Mouse (Mus musculus) megakaryocyte progenitor cell, adult 5-6 weeks (primary cell): ENCODE measurements around the gene Elane. TPM values are rescaled to one million over a fixed set of nuclear protein-coding genes. Genes with fewer than 3 reads are reported as not detected.
A peak's percentile ranks its signal among the peaks of the same experiment; 100 is the strongest.

Experiments used
- ATAC-seq: replicated peaks from 2 replicates; pipeline ENCODE4 v1.8.0; 2016; ENCODE audit warnings: mild to moderate bottlenecking, moderate TSS enrichment, inconsistent platforms; ENCODE audit not compliant: poor library complexity
- total RNA-seq, 2 experiments: library from RNA; stranded (forward) in 1 of 2; stranded (reverse) in 1 of 2; fragments of 157-497, 149-512 nt in 1 of 2; fragments of 200-1000 nt in 1 of 2; gene quantifications; 2 replicates each; pipeline versions ENCODE4 v1.2.3 to v1.2.4; 2015 to 2017

Gene Elane
- total RNA-seq, 2 experiments from 2014 or later: 2,989 to 8,228 TPM

DNA sequence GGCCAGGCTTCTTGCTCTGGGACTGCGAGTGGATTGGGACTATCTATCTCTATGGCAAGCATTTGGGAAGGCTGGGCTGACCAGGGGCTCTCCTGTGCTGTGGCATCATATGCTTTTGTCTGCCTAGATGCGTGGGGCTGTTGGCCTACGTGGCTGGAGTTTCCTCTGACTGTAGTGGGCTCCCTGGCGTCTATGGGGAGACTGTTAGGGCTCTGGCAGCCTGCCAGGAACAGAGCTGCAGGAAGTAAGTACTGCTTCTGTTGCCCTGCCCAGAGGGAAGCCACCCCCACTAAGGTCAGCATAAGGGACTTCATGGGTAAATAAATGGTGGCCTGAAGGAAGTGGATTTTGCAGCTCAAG is 28.6 kb upstream of the Elane start:
- ATAC-seq: no peak

DNA sequence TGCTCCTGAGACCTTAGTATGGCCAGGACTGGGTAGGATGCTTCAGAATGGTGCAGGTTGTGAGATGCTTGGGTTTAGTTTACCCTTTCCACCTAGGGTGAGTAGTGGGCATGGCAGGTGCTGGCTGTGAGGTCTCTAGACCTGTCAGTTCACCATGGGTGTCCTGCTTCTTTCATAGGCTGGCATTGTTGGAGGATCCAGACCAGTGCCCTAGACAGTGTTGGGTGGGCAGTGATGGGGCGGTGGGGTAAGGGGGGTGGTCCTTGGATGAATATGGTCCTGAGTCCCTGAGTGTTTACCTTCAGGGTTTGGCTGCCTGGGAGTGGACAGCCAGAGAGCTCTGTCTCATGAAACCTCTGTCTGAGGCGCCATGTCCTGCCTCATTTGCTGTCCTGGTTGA is 28.2 kb upstream of the Elane start:
- no peak for ATAC-seq

DNA sequence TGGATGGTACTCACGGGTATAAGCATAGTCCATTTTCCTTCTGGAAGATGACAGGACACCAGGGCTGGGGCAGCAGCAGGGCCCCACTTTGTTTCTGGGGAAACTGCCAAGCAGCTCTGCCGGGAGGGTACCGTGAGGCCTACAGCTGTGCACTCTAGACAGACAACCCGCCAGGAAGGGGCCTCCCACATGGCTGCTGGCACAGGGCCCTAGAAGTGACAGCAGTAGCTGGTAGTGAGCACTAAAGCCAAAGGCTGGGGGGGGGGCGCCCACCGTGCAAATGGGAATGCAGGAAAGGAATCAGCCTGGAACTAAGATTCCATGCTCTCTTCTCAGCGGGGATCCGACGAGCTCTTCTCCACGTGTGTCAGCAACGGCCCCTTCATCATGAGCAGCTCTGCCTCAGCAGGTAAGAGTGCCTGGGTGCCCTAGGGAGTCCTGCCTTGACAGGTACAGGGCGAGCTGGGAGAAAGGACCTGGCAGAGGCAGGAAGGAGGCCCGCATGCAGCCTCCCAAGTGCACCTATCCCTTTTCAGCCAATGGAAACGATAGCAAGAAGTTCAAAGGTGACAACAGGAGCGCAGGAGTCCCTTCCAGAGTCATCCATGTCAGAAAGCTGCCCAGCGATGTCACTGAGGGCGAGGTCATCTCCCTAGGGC is 27.5 kb upstream of the Elane start:
- ATAC-seq: no peak

DNA sequence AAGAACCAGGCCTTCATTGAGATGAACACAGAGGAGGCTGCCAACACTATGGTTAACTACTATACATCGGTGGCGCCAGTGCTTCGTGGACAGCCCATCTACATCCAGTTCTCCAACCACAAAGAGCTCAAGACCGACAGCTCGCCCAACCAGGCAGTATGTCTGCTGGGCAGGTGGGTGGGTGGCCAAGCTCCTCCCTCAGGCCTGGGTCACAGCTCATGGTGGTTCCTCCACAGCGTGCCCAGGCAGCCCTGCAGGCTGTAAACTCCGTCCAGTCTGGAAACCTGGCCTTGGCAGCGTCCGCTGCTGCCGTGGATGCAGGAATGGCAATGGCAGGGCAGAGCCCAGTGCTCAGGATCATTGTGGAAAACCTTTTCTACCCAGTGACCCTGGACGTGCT is 26.9 kb upstream of the Elane start:
- no peak for ATAC-seq

DNA sequence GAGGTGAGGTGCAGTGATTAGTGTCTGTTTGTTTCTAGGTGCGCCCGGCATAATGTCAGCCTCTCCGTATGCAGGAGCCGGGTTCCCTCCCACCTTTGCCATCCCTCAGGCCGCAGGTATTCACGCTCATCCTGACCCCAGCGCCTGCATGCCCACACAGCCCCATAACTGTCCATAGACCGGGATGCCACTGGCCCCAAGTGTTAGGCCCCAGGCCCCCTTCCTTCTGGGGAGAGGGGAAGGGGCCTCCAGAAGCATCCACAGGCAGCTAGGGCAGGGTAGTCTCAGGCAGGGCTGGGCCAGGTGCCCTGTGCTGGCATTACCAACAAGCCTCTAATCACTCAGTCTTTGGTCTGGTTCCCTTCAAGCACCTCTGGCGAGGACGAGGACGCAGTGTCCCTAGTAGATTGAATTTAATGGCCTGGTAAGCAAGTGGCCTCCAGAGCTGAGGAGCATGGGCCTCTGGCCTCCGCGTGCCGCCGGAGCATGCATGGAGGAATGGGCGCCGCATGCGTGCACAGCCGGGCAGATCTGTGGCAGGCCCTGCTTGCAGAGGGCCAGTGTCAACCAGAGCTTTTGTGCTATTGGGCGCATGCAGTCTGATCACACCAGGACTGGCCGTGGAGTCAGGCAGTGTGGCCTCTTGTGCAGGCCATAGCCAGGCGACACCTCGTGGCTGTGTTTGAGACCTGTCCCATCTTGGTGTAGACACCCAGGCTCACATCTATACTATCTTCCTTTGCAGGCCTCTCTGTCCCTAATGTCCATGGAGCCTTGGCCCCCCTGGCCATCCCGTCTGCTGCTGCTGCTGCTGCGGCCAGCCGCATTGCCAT is 25.8 kb upstream of the Elane start:
- ATAC-seq: no peak

DNA sequence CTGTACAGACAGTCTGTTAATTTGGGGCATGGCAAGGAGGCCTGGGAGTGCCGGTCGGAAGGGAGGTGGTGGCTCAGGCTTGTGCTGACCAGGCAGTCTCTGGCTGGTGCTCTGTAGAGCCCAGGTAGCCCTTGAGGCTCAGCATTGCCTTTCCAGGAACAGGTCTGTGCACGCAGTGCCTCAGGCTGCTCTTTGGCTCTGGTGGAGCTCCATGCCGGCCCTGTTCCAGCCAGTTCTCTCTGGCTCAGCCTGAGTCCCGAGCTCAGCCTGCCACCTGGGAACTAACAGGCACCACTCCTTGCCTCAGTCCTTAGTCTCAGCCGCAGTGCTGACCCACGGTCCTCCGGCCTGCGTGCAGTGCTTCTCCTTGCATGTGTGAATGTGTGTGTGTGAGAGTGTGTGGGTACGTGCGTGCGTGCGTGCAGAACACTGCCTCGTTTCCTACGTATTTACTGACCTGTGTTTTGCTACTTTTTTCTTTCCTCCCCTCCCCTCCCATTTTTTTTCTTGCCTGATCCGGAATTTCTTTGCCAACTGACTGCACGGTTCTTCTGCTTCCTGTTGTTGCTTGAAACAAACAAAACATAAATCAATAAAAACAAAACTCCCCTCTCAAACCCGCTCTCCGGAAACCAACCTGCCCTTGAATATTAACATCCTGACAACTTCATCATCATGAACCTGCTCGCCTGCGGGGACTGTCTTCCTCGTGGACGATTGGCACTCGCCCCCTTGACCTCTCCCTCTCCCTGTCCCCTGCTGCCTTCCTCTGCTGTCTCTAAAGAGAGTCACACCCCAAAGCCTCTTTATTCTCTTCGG is 24.6 kb upstream of the Elane start:
- ATAC-seq: no peak

DNA sequence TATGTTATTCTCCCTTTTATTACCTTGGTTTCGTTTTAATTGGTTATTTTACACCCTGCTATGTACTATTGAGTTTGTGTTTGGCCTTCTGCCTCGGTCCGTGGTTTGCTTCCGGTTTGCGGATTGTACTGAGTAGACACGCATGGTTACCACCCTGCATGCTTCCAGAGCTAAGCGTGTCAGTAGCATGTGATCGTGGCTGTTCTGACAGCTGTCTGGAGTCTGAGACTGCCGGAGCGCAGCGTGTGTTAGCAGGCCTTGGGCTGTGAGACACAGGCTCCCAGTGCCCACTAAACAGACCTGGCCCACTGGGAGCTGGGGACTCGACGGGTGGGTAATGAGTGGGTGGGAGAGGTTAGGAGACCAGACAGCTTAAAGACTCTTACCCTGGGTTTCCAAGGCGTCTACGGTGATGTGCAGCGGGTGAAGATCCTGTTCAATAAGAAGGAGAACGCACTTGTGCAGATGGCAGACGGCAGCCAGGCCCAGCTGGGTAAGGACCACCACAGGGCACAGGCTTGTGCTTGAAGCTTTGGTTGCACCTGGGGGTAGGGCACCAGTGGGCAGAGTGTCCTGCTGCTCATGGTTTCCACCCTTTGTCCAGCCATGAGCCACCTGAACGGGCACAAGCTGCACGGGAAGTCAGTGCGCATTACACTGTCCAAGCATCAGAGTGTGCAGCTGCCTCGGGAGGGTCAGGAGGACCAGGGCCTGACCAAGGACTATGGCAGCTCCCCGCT is 23.8 kb upstream of the Elane start:
- no peak for ATAC-seq

DNA sequence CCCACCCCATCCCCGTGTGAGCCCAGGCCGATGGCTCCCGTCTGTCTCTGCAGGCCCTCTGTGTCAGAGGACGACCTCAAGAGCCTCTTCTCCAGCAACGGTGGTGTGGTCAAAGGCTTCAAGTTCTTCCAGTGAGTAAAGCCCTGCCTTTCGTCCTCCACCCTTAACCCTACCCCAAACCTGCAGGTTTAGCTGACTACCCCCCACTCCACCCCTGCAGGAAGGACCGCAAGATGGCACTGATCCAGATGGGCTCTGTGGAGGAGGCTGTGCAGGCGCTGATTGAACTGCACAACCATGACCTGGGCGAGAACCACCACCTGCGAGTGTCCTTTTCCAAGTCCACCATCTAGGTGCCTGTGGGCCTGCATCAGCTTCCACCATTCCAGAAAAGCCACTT is 23.1 kb upstream of the Elane start:
- ATAC-seq: no peak

DNA sequence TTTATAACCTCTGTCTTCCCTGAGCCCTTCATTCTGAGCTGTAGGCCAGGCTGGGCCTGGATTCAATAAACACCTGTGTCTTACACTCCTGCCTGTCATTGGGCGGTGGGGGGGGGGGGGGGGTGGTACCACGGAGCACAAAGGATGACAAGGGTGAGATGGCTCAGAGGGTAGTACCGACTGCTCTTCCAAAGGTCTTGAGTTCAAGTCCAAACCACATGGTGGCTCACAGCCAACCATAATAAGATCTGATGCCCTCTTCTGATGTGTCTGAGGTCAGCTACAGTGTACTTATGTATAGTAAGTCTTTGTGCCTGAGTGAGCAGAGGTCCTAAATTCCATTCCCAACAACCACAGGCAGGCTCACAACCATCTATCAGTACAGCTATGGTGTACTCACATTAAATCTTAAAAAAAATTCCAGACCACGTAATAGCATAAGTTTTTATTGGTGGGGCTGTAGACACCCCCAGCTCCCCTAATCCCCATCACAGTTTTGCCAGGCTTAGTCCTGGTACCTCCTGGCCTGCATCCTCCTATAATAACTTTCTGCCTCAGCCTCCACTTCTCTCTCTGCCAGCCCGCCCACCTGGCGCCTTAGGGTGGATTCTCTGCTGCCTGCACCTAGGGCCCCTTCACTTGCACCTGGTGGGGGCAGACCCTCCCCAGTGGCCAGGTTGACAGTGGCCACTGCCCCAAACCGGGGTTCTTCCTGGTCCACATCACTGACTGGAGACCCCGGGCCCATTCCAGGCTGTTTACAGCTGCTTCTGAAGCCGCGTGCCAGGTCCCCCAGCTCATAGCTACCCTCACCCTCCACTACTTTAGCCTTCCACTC is 21.5 kb upstream of the Elane start:
- ATAC-seq: peak; percentile 11; the same call in 1 of the 2 replicates

DNA sequence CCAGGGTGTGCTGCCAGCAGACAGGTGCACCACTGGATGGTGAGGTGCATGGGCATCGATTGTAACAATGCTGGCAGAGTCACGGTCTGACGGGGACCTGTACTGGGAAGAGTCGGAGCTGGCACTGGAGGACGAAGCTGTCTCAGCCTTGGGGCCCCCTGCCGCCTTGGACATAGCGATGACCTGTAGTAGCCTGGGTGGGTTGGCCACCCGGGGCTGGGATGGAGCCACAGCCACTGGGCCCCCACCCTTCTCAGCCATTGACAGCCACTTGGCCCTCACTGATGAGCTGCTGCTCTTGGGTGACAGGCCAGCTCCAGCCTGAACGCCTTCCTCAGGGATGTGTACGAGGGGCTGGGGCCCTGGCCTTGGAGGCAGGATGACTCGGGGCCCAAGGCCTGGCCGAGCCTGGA is 20.9 kb upstream of the Elane start:
- peak; percentile 3; the same call in 1 of the 2 replicates for ATAC-seq

DNA sequence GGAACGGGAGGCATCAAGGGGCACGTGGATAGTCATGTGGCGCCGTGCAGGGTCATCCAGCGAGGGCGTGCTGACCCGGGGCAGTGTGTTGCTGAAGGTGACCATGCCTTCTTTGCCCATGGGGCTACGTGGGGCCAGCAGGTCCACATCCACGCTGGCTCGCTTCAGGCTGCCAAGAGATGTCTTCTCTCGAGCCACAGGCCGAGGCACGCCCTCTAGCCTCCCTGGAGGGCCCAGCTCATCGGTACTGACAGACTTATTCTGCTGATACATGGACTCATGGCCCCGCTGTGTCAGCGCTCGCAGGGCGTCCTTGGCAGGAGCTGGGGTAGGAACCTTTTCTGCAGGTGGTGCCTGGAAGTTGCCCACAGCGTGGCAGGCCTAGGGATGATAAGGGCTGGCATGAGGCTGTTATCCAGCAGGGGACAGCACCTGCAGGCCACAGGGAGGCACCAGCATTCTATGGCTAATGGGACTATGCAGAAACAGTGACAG is 20.2 kb upstream of the Elane start:
- peak; percentile 76 for ATAC-seq

DNA sequence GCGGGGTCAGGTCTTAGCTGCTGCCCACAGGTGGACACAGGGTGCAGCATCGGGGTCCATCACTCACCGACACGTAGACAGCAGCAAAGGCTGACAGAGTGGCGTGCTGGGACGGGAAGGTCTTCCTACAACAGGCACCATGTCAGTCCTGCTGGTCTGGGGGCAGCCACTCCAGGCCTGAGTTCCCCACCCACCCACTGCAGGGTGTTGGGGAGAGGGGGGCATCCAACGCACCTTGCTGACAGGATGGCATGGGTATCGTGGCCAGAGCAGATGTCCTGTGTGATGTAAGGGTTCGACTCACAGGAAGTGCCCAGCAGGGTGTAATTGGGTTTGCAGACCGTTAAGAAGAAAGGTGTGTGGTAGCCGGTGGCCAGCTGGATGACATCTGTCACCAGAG is 19.4 kb upstream of the Elane start:
- no peak for ATAC-seq

DNA sequence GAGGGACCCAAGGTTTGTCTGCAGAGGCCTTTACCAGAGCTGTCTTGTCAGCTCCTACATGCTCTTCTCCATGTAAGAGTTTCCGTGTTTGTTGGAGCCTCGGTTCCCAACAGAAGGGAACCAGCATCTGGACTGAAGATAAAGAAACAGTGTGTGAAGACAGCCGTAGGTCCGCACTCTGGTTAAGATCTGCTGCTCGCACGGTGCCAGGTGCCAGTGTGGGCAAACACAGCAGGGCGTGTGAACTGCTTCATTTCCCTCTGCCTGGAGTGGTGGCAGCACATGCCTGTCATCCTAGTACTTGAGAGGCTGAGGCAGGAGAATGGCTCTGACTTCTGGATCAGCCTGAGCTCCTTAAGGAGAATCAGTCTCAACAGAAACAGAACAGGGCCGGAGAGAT is 14.2 kb upstream of the Elane start:
- no peak for ATAC-seq

DNA sequence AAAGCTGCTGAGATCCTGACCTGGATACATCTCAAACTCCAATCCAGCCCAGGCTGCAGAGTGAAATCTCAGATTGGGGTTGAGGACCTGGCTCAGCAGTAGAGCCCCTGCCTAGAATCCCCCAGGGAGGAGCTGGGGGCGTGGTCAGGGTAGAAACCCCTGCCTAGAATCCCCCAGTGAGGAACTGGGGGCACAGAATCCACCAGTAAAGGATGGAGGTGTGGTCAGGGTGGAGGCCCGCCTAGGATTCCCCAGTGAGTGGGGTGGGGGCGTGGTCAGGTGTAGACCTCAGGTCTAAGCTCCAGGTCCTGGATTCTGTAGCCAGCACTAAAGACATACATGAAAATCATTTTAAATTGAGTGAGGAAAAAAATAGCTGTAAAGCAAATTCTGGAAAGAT is 13.2 kb upstream of the Elane start:
- no peak for ATAC-seq

DNA sequence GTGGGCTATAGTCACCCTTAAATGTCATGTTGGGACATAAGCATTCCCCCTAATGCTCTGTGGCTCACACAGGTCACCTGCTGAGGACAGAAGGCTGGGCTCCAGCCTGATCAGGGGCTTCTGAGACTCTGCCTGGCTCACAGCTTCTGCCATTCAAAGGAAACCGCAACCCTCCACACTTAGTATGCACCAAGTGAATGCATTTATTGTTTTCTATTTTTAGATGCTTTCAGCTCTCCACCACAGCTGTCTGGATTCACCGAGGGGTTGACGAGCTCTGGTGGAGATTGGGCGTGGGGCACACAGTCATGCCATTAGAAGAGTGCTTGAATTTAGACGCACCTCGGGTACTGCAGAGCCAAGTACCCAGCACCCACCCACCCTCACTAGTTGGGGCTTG is 12.7 kb upstream of the Elane start:
- no peak for ATAC-seq

DNA sequence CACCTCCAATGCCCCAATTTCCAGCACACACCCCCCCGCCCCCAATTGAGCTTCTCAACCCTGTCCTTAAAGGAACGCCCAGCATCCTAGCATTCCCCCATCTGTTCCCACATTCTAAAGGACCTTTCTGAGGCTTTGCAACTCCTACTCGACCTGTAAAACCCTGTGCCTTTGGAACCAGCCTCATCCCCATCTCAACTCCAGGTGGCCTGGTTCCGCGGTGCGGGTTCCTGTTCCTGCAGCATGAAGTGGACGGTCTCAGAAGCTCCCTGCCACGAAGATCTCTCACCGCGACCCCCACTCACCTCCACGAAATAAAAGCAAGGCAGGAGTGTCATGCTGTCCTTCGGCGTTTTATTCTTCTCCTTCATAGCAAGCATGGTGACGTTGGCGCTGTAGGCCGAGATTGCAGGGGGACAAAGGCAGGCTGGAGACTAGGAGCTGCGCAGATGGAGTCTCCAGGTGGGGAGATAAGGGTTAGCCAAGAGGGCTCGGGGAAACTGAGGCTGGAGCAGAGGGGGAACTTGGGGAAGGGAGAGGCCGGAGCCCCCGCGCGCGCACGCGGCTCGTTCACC is 12.2 kb upstream of the Elane start:
- ATAC-seq: no peak

DNA sequence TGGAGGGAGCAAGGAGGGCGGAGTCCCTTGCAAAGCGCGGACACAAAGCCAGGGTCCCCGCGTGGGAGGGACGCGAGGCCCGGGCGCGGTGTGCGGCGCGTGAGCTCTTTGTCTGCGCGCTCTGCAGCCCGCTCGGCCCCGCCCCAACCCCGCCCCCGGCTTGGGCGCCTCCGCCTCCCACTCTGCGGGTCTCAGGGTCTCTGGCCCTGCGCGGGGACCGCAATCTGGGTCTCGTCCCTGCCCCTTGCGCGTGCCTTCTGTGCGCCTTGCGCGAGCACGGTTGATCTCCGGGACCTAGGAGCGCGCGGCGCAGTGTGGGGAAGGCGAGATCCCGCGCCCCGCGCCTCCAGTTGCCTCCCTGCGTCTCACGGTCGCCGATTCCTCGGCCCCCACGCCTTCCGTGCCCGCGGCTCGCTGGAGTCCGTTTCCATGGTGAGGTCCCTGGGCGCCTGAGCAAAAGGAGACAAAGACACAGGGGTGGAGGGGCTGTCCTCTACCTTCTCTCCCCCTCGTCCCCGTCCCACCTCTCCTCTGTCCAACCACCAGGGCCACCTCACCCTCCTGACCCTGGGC is 11.7 kb upstream of the Elane start, which contains the start of the genes Prtn3 and Plppr3:
Gene Prtn3, plus strand, starts transcription at position 187 of the 573 bp plus-strand sequence.
Gene Plppr3, minus strand, starts transcription at position 345 of the 573 bp plus-strand sequence.
- peak; percentile 28 for ATAC-seq

DNA sequence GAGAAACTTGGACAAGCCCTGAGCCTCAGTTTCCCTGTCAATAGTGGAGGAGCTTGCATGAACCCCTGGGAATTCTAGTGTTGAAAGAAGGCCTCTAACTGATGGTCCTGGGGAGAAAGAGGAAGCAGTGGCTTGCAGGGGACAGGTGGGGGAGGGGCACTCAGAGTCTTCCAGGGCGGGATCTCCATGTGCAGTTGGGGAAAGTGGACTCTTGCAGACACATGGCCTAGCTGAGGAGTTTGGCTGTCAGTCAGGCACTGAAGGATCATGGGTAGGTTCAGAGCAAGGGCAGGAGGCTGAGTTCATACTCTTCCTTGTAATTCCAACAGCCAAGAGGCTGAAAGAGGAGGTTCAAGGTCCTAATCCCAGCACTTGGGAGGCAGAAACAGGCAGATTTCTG is 8.9 kb upstream of the Elane start:
- peak; percentile 45 for ATAC-seq

DNA sequence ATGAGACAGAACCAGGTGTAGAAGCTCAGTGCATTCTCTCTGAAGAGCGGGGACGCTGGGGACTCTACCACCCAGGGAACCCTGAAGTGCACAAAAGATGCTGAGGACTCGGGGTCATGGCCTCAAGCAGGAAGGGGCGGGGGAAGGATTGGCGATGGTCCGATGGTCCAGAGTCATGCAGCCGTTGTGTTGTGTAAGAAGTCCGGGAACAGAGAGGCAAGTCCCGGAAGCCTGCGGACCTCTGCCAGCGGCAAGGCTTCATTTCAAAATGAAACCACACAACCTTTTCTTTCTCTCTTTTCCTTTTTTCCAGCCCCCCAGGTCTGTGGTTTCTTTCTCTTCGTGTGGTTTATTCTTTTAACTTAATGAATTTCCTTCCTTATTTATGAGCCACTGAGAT is 8.3 kb upstream of the Elane start:
- peak; percentile 58 for ATAC-seq
